Mouse (Mus musculus) lung, embryonic 16.5 days (tissue): Measurements from ENCODE around the gene Ppfia4. TPM values are rescaled to one million over a fixed set of nuclear protein-coding genes. Genes with fewer than 3 reads are reported as not detected.

Source experiments
- ATAC-seq: fragments of 200-750 bp; cut with Nextera tagmentation; 2 replicates; pipeline ENCODE4 v1.8.0; 2017; ENCODE audit warnings: low read depth, mild to moderate bottlenecking, moderate library complexity
- H3K27ac ChIP-seq: fragments of 300-500 bp; sonication (generic); 2 replicates; pipeline ENCODE4 v1.5.1; 2014; ENCODE audit warnings: mild to moderate bottlenecking, control low read depth, low read length
- H3K27me3 ChIP-seq: fragments of 300-500 bp; sonication (generic); 2 replicates; pipeline ENCODE4 v1.6.1; 2014; ENCODE audit warnings: low read depth, low read length, mixed read lengths; ENCODE audit not compliant: control insufficient read depth, insufficient read depth
- H3K36me3 ChIP-seq: fragments of 300-500 bp; sonication (generic); 2 replicates; pipeline ENCODE4 v1.6.1; 2014; ENCODE audit warnings: low read length; ENCODE audit not compliant: control insufficient read depth, insufficient read depth
- H3K4me1 ChIP-seq: fragments of 300-500 bp; sonication (generic); replicated peaks from 2 replicates; pipeline ENCODE4 v1.6.1; 2014; ENCODE audit warnings: low read length, mixed read lengths; ENCODE audit not compliant: control insufficient read depth, insufficient read depth
- H3K4me2 ChIP-seq: fragments of 300-500 bp; sonication (generic); 2 replicates; pipeline ENCODE4 v1.6.1; 2014; ENCODE audit warnings: low read depth, low read length, control low read depth
- H3K4me3 ChIP-seq: fragments of 300-500 bp; sonication (generic); 2 replicates; pipeline ENCODE4 v1.5.1; 2014; ENCODE audit warnings: mild to moderate bottlenecking, low read length, control low read depth
- H3K9ac ChIP-seq: fragments of 300-500 bp; sonication (generic); 2 replicates; pipeline ENCODE4 v1.6.1; 2014; ENCODE audit warnings: low read length, control low read depth
- H3K9me3 ChIP-seq: fragments of 300-500 bp; sonication (generic); 2 replicates; pipeline ENCODE4 v1.6.1; 2016; ENCODE audit warnings: low read length; ENCODE audit not compliant: control insufficient read depth
- WGBS: fragments of 180-500 bp; shearing (Covaris S2); extraction: QIAGEN DNeasy Blood & Tissue Kit; methylation state at CpG from one replicate; pipeline ENCODE4 v1.1.7; 2014; 5-methylcytosine and 5-hydroxymethylcytosine counted together
- polyA plus RNA-seq: library from polyadenylated mRNA; unstranded; fragments of >200 nt; fragmentation: Nextera tagmentation; extraction: Ambion mirVana; gene quantifications from 2 replicates; pipeline ENCODE4 v1.2.1, GENCODE M21; 2015

Gene Ppfia4
- polyA plus RNA-seq, 1 experiment from 2014 or later = 2.9 TPM

- Histone ChIP-seq H3K4me3 (no peak overlapping the region), H3K4me2 (no peak overlapping the region), H3K9ac (no peak overlapping the region), H3K27ac (no peak overlapping the region), H3K27me3 (no peaks in the 10 kb centered on the region; the same call in 1 of the 2 replicates), H3K4me1 (peaks cover 7% of the 10 kb centered on the region; the same call in 1 of the 2 replicates), H3K9me3 (no peaks in the 10 kb centered on the region), H3K36me3 (no peaks in the 10 kb centered on the region)
- 40% methylated on average over 9 of the region's 9 CpGs for WGBS
- ATAC-seq = no peak
Observed at GRCm38 (mm10) chr1:134292601-134293000, 40.1 kb downstream of the Ppfia4 start.

GRCm38 (mm10) chr1:134292073-134292472 is 40.7 kb downstream of the Ppfia4 start:
- no peak overlapping the region for H3K9ac ChIP-seq
- H3K9me3 ChIP-seq = no peaks in the 10 kb centered on the region
- no peaks in the 10 kb centered on the region for H3K36me3 ChIP-seq
- peaks cover 7% of the 10 kb centered on the region; the same call in 1 of the 2 replicates for H3K4me1 ChIP-seq
- H3K4me3 ChIP-seq = no peak overlapping the region
- H3K27ac ChIP-seq = no peak overlapping the region
- peak; percentile 41; the same call in 1 of the 2 replicates for ATAC-seq
- no peaks in the 10 kb centered on the region for H3K27me3 ChIP-seq
- no peak overlapping the region for H3K4me2 ChIP-seq
- WGBS = 5% methylated on average over 5 of the region's 5 CpGs

DNA sequence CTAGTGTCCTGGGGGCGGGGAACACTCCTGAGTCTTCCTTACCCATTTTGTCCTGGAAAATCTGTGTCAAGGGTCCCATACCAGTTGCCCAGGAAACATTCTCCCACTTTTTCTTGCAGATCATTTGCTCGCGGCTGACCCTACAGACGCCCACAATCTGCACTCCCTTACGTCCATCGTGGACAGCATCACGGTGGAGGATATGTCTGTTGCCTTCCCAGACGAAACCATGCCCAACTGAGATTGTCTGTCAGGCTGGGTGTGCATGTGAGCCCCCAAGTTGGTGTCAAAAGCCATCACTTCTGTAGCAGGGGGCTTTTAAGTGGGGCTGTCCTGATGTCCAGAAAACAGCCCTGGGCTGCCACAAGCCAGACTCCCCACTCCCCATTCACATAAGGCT is 41.2 kb downstream of the Ppfia4 start:
- H3K9ac ChIP-seq = no peak overlapping the region
- WGBS = 67% methylated on average over 8 of the region's 8 CpGs
- ATAC-seq = no peak

GRCm38 (mm10) chr1:134290909-134291308 is 41.8 kb downstream of the Ppfia4 start:
- H3K4me1 ChIP-seq = peaks cover 7% of the 10 kb centered on the region; the same call in 1 of the 2 replicates
- no peaks in the 10 kb centered on the region for H3K36me3 ChIP-seq
- H3K4me3 ChIP-seq = no peak overlapping the region
- 54% methylated on average over 5 of the region's 5 CpGs for WGBS
- no peaks in the 10 kb centered on the region for H3K27me3 ChIP-seq
- no peak overlapping the region for H3K4me2 ChIP-seq
- no peak overlapping the region for H3K27ac ChIP-seq
- no peaks in the 10 kb centered on the region for H3K9me3 ChIP-seq
- no peak for ATAC-seq
- H3K9ac ChIP-seq = no peak overlapping the region

More for the DNA sequence above, 41.2 kb downstream of the Ppfia4 start:
- no peak overlapping the region for H3K4me2 ChIP-seq
- no peaks in the 10 kb centered on the region for H3K36me3 ChIP-seq
- H3K27me3 ChIP-seq = no peaks in the 10 kb centered on the region
- peaks cover 7% of the 10 kb centered on the region; the same call in 1 of the 2 replicates for H3K4me1 ChIP-seq
- no peak overlapping the region for H3K27ac ChIP-seq
- no peaks in the 10 kb centered on the region for H3K9me3 ChIP-seq
- no peak overlapping the region for H3K4me3 ChIP-seq

GRCm38 (mm10) chr1:134290300-134290699 is 42.4 kb downstream of the Ppfia4 start:
- no peaks in the 10 kb centered on the region for H3K36me3 ChIP-seq
- H3K4me1 ChIP-seq = peaks cover 7% of the 10 kb centered on the region; the same call in 1 of the 2 replicates
- no peak for ATAC-seq
- H3K4me3 ChIP-seq = no peak overlapping the region
- no peaks in the 10 kb centered on the region for H3K27me3 ChIP-seq
- H3K9ac ChIP-seq = no peak overlapping the region
- no peak overlapping the region for H3K27ac ChIP-seq
- no peaks in the 10 kb centered on the region for H3K9me3 ChIP-seq
- no peak overlapping the region for H3K4me2 ChIP-seq
- 87% methylated on average over 13 of the region's 13 CpGs for WGBS

GRCm38 (mm10) chr1:134289598-134290099 is 43.1 kb downstream of the Ppfia4 start, which contains the start of gene Myog:
Gene Myog, plus strand, starts transcription at chr1:134289989.
- Histone ChIP-seq H3K27ac (no peak within 1 kb of the TSS), H3K9me3 (no peaks in the 10 kb centered on the region), H3K4me2 (no peak within 1 kb of the TSS), H3K4me3 (no peak within 1 kb of the TSS), H3K36me3 (no peaks in the 10 kb centered on the region), H3K4me1 (peaks cover 7% of the 10 kb centered on the region; the same call in 1 of the 2 replicates), H3K9ac (no peak within 1 kb of the TSS), H3K27me3 (no peaks in the 10 kb centered on the region)
- no peak for ATAC-seq
- 39% methylated on average over 11 of the region's 11 CpGs for WGBS

GRCm38 (mm10) chr1:134288239-134288638 is 44.5 kb downstream of the Ppfia4 start:
- H3K27ac ChIP-seq = no peak overlapping the region
- no peak for ATAC-seq

DNA sequence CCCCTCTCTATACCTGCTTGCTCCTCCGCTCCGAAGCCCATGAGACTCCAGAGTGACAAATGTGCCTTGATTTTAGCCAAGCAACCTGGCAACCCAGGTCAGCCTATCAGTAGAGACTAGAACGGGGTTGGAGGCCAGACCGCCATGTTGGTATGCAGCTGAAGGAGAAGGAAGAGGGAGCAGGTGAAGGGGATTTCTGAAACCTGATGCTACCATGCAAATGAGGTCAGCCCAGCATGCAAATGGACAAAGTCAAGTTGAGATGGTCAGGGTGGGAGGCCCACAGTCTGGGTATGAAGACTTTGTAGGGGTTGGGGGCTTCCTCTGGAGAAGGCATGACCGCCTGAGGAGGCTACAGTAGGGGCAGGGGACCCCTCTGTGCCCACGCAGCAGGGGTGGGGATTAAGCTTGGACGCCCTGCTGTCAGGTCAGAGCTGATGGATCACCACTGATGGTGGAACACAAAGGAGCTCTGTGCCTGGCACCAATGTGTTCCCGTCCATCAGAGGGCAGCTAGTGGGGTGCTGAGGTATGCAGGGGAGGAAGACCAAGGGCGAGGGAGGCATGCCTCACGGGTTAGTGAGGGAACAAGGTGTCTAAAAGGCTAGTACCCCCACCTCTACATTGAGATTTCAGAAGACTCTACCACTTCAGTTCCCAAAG is 47.1 kb downstream of the Ppfia4 start:
- H3K4me3 ChIP-seq = no peak overlapping the region
- H3K27me3 ChIP-seq = no peaks in the 10 kb centered on the region
- no peaks in the 10 kb centered on the region for H3K36me3 ChIP-seq
- no peaks in the 10 kb centered on the region for H3K4me1 ChIP-seq
- no peaks in the 10 kb centered on the region for H3K9me3 ChIP-seq
- no peak overlapping the region for H3K4me2 ChIP-seq
- WGBS = 45% methylated on average over 10 of the region's 10 CpGs
- no peak overlapping the region for H3K9ac ChIP-seq
- no peak for ATAC-seq
- H3K27ac ChIP-seq = no peak overlapping the region

More at GRCm38 (mm10) chr1:134288239-134288638, 44.5 kb downstream of the Ppfia4 start:
- peaks cover 5% of the 10 kb centered on the region; the same call in 1 of the 2 replicates for H3K4me1 ChIP-seq
- H3K4me2 ChIP-seq = no peak overlapping the region
- no peaks in the 10 kb centered on the region for H3K9me3 ChIP-seq
- H3K9ac ChIP-seq = no peak overlapping the region
- no peaks in the 10 kb centered on the region for H3K36me3 ChIP-seq
- 54% methylated on average over 3 of the region's 3 CpGs for WGBS
- no peaks in the 10 kb centered on the region for H3K27me3 ChIP-seq
- H3K4me3 ChIP-seq = no peak overlapping the region

DNA sequence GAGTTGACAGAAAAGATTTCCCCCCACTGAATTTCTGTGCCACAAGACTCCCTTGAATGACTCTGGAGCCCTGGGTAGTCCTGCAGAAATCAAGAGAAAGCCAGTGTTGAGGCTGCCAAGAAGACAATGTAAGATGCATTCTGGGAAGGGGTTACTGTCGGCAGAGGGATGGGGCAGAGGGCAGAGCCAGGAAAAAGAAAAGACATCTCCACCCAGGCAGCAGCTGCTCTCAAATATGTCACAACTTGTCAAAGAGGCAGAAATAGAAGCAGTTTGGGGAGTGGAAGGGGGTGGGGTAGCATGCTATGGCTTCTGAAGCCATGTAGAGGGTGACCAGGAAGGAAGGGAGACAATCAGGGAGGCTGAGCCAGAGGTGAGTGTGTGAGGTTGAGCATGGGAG is 49.6 kb downstream of the Ppfia4 start:
- ATAC-seq = peak; percentile 59; the same call in 1 of the 2 replicates
- no peaks in the 10 kb centered on the region for H3K36me3 ChIP-seq
- H3K9ac ChIP-seq = no peak overlapping the region
- H3K4me1 ChIP-seq = no peaks in the 10 kb centered on the region
- no peak overlapping the region for H3K4me2 ChIP-seq
- H3K27me3 ChIP-seq = no peaks in the 10 kb centered on the region
- no peaks in the 10 kb centered on the region for H3K9me3 ChIP-seq
- no peak overlapping the region for H3K4me3 ChIP-seq
- H3K27ac ChIP-seq = no peak overlapping the region
- 25% methylated on average over 1 of the region's 1 CpGs for WGBS
